Mouse (Mus musculus): ENCODE results near the gene Krt90. TPM values are rescaled to one million over a fixed set of nuclear protein-coding genes. Genes with fewer than 3 reads are reported as not detected.
A peak's percentile ranks its signal among the peaks of the same experiment; 100 is the strongest.

Gene Krt90
- polyA plus RNA-seq (2012; rRNA removed): 0.22 TPM in 1 of 2 replicates, not detected in the other

GRCm38 (mm10) chr15:101562850-101563249 lies at the start of gene Krt90:
TSS of gene Krt90 (minus strand) at chr15:101562950.
- DNase-seq: no peak
- 46% methylated on average over 5 of the region's 5 CpGs for WGBS
- TF ChIP-seq POLR2A (IDR thresholded peaks at IDR 0.05; ENCODE audit: borderline replicate concordance, extremely low read depth, low read depth, low read length): no peak
- no peak for TF ChIP-seq CTCF (IDR thresholded peaks at IDR 0.05; ENCODE audit: insufficient read depth, low read length)
- no peaks in the 10 kb centered on the region for H3K4me1 ChIP-seq (ENCODE audit: control insufficient read depth, insufficient read depth, low read length)
- H3K4me3 ChIP-seq (replicated peaks; ENCODE audit: extremely low read depth, low read depth, low read length): no peak within 1 kb of the TSS

DNA sequence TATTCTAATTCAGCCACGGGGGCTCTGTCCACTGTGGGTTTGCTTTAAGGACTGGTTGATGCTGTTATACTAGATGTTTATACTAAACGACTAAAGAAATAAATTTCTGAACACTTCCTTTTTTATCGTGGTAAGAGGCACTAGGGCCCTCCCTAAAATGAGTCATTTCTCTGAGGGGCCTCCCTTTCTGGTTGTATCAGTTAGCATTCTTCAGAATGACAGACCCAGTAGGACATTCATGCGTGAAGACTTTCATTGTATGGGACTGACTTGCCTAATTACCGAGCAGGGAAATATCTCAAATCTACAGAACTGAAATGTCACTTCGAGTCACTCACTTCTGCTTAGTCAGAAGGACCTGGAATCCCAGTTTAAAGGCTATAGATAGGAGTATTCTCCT lies 36.4 kb upstream of the Krt90 start:
- no peak overlapping the region for H3K4me3 ChIP-seq (replicated peaks; ENCODE audit: extremely low read depth, low read depth, low read length)
- TF ChIP-seq CTCF (IDR thresholded peaks at IDR 0.05; ENCODE audit: insufficient read depth, low read length): no peak
- no peak for TF ChIP-seq POLR2A (IDR thresholded peaks at IDR 0.05; ENCODE audit: borderline replicate concordance, extremely low read depth, low read depth, low read length)
- H3K4me1 ChIP-seq (ENCODE audit: control insufficient read depth, insufficient read depth, low read length): no peaks in the 10 kb centered on the region
- 42% methylated on average over 6 of the region's 6 CpGs for WGBS
- no peak for DNase-seq

DNA sequence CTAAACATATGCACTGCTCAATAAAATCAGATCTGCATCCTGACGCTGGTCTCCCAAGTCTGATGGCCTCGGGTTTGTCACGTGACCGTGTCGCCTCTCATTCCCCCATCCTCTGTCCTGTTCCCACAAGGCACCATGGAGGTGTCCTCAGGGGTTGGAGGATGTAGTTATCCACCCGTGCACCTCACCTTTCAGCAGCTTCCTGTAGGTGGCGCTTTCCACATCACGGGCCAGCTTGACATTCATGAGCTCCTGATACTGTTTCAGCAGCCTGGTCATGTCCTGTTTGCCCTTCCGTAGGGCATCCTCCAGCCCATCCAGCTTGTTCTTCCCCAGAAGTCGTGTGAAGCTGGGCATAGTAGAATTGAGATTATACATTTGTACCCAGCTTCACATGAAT lies 25.5 kb upstream of the Krt90 start:
- TF ChIP-seq POLR2A (IDR thresholded peaks at IDR 0.05; ENCODE audit: borderline replicate concordance, extremely low read depth, low read depth, low read length) (no peak), CTCF (IDR thresholded peaks at IDR 0.05; ENCODE audit: insufficient read depth, low read length) (peak; percentile 15; the same call in 1 of the 2 replicates)
- WGBS: 74% methylated on average over 10 of the region's 10 CpGs
- DNase-seq: no peak
- Histone ChIP-seq H3K4me1 (ENCODE audit: control insufficient read depth, insufficient read depth, low read length) (no peaks in the 10 kb centered on the region), H3K4me3 (replicated peaks; ENCODE audit: extremely low read depth, low read depth, low read length) (no peak overlapping the region)

GRCm38 (mm10) chr15:101584456-101584855 lies 21.7 kb upstream of the Krt90 start:
- H3K4me3 ChIP-seq (replicated peaks; ENCODE audit: extremely low read depth, low read depth, low read length): no peak overlapping the region
- no peak for DNase-seq
- WGBS: 9% methylated on average over 2 of the region's 2 CpGs
- H3K4me1 ChIP-seq (ENCODE audit: control insufficient read depth, insufficient read depth, low read length): no peaks in the 10 kb centered on the region
- TF ChIP-seq POLR2A (IDR thresholded peaks at IDR 0.05; ENCODE audit: borderline replicate concordance, extremely low read depth, low read depth, low read length): no peak

DNA sequence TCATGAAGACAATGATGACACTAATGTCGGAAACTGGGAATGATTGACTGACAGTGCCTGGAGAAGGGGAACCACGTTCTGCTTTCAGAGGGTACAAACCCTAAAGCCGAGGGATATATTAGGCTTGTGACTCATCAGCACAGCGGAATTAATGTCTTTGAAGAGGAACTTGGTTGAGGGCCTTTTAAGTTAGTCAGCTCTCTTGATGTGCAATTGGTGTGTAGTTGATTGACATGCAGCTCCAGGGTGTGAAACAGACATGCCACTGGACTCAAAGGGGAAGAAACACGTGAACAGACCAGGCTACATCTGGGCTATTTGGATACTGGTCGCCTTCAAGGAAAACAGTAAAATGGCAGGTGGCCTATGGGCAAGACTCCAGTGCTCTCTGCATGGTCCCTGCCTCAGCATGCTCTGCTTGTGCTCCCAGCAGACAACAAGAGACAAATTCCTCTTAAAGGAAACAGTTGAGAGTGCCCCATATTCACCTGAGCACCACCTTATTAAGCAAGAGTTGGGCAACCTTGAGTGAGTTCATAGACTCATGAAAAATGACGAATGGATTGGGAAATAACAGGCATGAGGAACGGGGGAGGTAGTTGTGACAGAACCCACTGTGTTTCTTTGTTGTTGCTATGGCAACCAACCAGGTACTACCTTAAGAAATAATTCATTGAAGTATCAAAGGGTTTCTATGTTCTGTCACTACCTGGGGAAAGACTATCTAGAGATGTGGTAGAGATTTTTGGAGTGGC lies 20.6 kb upstream of the Krt90 start:
- Histone ChIP-seq H3K4me1 (ENCODE audit: control insufficient read depth, insufficient read depth, low read length) (no peaks in the 10 kb centered on the region), H3K4me3 (replicated peaks; ENCODE audit: extremely low read depth, low read depth, low read length) (no peak overlapping the region)
- 71% methylated on average over 8 of the region's 8 CpGs for WGBS
- TF ChIP-seq CTCF (IDR thresholded peaks at IDR 0.05; ENCODE audit: insufficient read depth, low read length) (no peak), POLR2A (IDR thresholded peaks at IDR 0.05; ENCODE audit: borderline replicate concordance, extremely low read depth, low read depth, low read length) (no peak)
- DNase-seq: peak; percentile 16

GRCm38 (mm10) chr15:101581701-101582100 lies 19.0 kb upstream of the Krt90 start:
- no peak for DNase-seq
- no peak overlapping the region for H3K4me3 ChIP-seq (replicated peaks; ENCODE audit: extremely low read depth, low read depth, low read length)
- H3K4me1 ChIP-seq (ENCODE audit: control insufficient read depth, insufficient read depth, low read length): no peaks in the 10 kb centered on the region
- WGBS: 69% methylated on average over 3 of the region's 3 CpGs
- no peak for TF ChIP-seq CTCF (IDR thresholded peaks at IDR 0.05; ENCODE audit: insufficient read depth, low read length)
- no peak for TF ChIP-seq POLR2A (IDR thresholded peaks at IDR 0.05; ENCODE audit: borderline replicate concordance, extremely low read depth, low read depth, low read length)

DNA sequence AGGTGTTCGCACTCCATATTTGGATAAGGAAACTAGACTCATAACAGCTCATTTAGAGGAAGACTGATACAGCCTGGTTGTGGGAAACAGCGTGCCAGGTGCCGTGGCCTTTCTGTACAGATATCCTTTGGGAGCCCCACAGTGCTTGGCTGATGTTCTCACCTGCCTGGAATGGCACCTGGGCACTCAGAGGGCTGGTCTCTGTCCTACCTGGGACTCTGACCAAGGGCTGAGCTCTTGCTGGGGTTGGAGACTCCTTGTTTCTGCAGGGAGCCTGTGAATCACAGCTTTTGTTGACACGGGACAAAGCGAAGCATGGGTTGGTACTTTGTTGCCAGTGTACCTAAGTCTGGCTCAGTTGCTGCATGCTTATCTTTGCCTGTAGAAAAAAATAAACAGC lies 12.8 kb upstream of the Krt90 start:
- 54% methylated on average over 5 of the region's 5 CpGs for WGBS
- no peak overlapping the region for H3K4me3 ChIP-seq (replicated peaks; ENCODE audit: extremely low read depth, low read depth, low read length)
- DNase-seq: no peak
- no peaks in the 10 kb centered on the region for H3K4me1 ChIP-seq (ENCODE audit: control insufficient read depth, insufficient read depth, low read length)
- TF ChIP-seq CTCF (IDR thresholded peaks at IDR 0.05; ENCODE audit: insufficient read depth, low read length): no peak
- no peak for TF ChIP-seq POLR2A (IDR thresholded peaks at IDR 0.05; ENCODE audit: borderline replicate concordance, extremely low read depth, low read depth, low read length)

- no peak within 1 kb of the TSS for H3K4me3 ChIP-seq (replicated peaks; ENCODE audit: extremely low read depth, low read depth, low read length)
- no peaks in the 10 kb centered on the region for H3K4me1 ChIP-seq (ENCODE audit: control insufficient read depth, insufficient read depth, low read length)
- 58% methylated on average over 15 of the region's 15 CpGs for WGBS
- no peak for DNase-seq
- TF ChIP-seq CTCF (IDR thresholded peaks at IDR 0.05; ENCODE audit: insufficient read depth, low read length) (no peak), POLR2A (IDR thresholded peaks at IDR 0.05; ENCODE audit: borderline replicate concordance, extremely low read depth, low read depth, low read length) (no peak)
Measured at GRCm38 (mm10) chr15:101573796-101574345, 11.1 kb upstream of the Krt90 start, which contains the start of gene Krt75. TSS of gene Krt75 (minus strand) at chr15:101573904.

DNA sequence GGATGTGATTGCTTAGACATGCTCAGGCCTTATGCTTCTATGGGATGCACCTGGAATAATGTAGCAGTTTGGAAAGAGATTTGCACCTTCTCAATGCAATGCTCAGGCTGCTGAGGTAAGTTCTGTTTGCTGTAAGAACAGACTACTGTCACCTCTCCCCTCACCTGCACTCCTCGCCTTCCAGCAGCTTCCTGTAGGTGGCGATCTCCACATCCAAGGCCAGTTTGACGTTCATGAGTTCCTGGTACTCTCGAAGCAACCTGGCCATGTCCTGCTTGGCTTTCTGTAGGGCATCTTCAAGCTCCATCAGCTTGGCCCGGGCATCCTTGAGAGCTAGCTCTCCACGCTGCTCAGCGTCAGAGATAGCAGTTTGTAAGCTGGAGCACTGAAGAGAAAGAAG lies 5.0 kb upstream of the Krt90 start:
- peak; percentile 53 for TF ChIP-seq CTCF (IDR thresholded peaks at IDR 0.05; ENCODE audit: insufficient read depth, low read length)
- no peak for TF ChIP-seq POLR2A (IDR thresholded peaks at IDR 0.05; ENCODE audit: borderline replicate concordance, extremely low read depth, low read depth, low read length)
- WGBS: 45% methylated on average over 7 of the region's 7 CpGs
- peak; percentile 22 for DNase-seq

More for the DNA sequence above, 5.0 kb upstream of the Krt90 start:
- Histone ChIP-seq H3K4me3 (replicated peaks; ENCODE audit: extremely low read depth, low read depth, low read length) (no peak overlapping the region), H3K4me1 (ENCODE audit: control insufficient read depth, insufficient read depth, low read length) (no peaks in the 10 kb centered on the region)

Data from lung, adult 2 months (tissue).